Mouse (Mus musculus) ES-Bruce4 (cell line): ENCODE data around the gene Pla2g4f. TPM values are rescaled to one million over a fixed set of nuclear protein-coding genes. Genes with fewer than 3 reads are reported as not detected.

Experiments
- H3K27ac ChIP-seq: 2 replicates; pipeline ENCODE4 v1.5.1; 2012; ENCODE audit warnings: low read length, inconsistent platforms; ENCODE audit not compliant: insufficient read depth
- H3K27me3 ChIP-seq: 2 replicates; pipeline ENCODE4 v1.6.1; 2012; ENCODE audit warnings: mild to moderate bottlenecking, low read length, inconsistent platforms; ENCODE audit not compliant: control insufficient read depth, poor library complexity, insufficient read depth, severe bottlenecking
- H3K36me3 ChIP-seq: 2 replicates; pipeline ENCODE4 v1.6.1; 2012; ENCODE audit warnings: inconsistent platforms, mild to moderate bottlenecking, low read length, moderate library complexity; ENCODE audit not compliant: control insufficient read depth, poor library complexity, insufficient read depth, severe bottlenecking
- H3K4me1 ChIP-seq: one replicate; pipeline ENCODE4 v1.8.1; 2011; ENCODE audit warnings: low read length; ENCODE audit not compliant: control insufficient read depth, insufficient read depth
- H3K4me3 ChIP-seq: 2 replicates; pipeline ENCODE4 v1.5.1; 2011; ENCODE audit warnings: low read depth, mild to moderate bottlenecking, low read length
- H3K9ac ChIP-seq: 2 replicates; pipeline ENCODE4 v1.6.1; 2012; ENCODE audit warnings: low read depth, mild to moderate bottlenecking, inconsistent platforms; ENCODE audit not compliant: poor library complexity, severe bottlenecking
- H3K9me3 ChIP-seq: replicated peaks from 2 replicates; pipeline ENCODE4 v1.6.1; 2012; ENCODE audit warnings: mild to moderate bottlenecking, low read length, inconsistent platforms; ENCODE audit not compliant: control insufficient read depth, poor library complexity, insufficient read depth, severe bottlenecking
- CTCF ChIP-seq: IDR thresholded peaks from one replicate; pipeline ENCODE4 v1.8.1; 2011; ENCODE audit warnings: low read depth, low read length
- EP300 ChIP-seq: IDR thresholded peaks from 2 replicates; pipeline ENCODE4 v1.6.1; 2011; ENCODE audit warnings: low read depth, low read length; ENCODE audit not compliant: insufficient read depth
- POLR2A ChIP-seq: IDR thresholded peaks from one replicate; pipeline ENCODE4 v1.8.1; 2011; ENCODE audit warnings: low read length; ENCODE audit not compliant: insufficient read depth
- polyA plus RNA-seq: library from polyadenylated mRNA; stranded (reverse); fragments of >200 nt; gene quantifications from 2 replicates; pipeline ENCODE4 v1.2.4, GENCODE M21; 2011; ENCODE audit warnings: low read depth; ENCODE audit not compliant: missing spikeins, insufficient read depth, insufficient read length

Gene Pla2g4f
- polyA plus RNA-seq, 1 experiment: 0.39 TPM

GRCm38 (mm10) chr2:120285639-120286038 is 28.3 kb downstream of the Pla2g4f start:
- H3K9me3 ChIP-seq: no peaks in the 10 kb centered on the region
- no peak overlapping the region for H3K27ac ChIP-seq
- no peaks in the 10 kb centered on the region for H3K36me3 ChIP-seq
- no peaks in the 10 kb centered on the region for H3K27me3 ChIP-seq
- no peak overlapping the region for H3K9ac ChIP-seq
- no peaks in the 10 kb centered on the region for H3K4me1 ChIP-seq
- no peak overlapping the region for H3K4me3 ChIP-seq
- TF ChIP-seq EP300: no peak
- TF ChIP-seq CTCF: no peak
- TF ChIP-seq POLR2A: no peak

DNA sequence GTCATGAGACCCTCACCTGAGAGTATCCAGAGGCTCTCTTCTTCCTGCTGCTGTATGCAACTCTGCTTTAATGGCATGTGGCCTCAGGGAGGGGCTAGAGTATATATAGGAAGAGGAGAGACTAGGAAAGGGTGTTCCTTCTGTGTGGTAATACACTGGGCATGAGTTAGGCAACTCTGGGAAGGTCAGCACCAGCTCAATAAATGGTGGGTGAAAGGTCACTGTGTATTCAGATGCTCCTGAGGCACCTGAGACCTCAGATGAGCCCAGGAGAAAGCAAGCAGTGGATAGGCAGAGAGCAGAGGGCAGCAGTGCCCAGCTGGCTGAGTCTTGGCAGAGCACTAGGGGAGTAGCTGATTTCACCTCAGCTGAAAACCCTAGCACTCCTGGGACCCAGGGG is 29.3 kb downstream of the Pla2g4f start:
- Histone ChIP-seq H3K27ac (no peak overlapping the region), H3K9me3 (no peaks in the 10 kb centered on the region), H3K9ac (no peak overlapping the region), H3K4me1 (no peaks in the 10 kb centered on the region), H3K36me3 (no peaks in the 10 kb centered on the region), H3K4me3 (no peak overlapping the region), H3K27me3 (no peaks in the 10 kb centered on the region)
- no peak for TF ChIP-seq EP300
- TF ChIP-seq POLR2A: no peak
- TF ChIP-seq CTCF: no peak

DNA sequence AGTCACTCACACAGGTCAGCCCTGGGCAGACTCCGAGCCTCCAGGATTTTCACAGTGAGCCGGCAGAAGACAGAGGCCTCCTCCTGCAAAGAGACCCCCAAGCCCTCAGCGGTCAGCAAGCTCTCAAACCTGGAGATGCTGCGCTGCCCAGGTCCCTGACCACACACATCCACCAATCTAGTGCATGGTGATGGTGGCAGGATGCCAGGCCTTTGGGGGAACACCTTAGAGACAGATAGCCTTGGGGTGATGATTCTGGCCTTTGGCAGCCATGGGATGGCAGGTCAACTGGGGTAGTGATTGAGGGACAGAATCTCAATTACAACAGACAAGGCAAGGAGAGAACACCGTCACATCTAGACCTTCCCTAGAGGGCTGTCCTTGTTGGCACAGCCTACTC is 29.9 kb downstream of the Pla2g4f start:
- no peak overlapping the region for H3K4me3 ChIP-seq
- no peak overlapping the region for H3K9ac ChIP-seq
- TF ChIP-seq POLR2A (no peak), EP300 (no peak), CTCF (no peak)
- H3K27me3 ChIP-seq: no peaks in the 10 kb centered on the region
- no peaks in the 10 kb centered on the region for H3K9me3 ChIP-seq
- no peaks in the 10 kb centered on the region for H3K4me1 ChIP-seq
- H3K27ac ChIP-seq: no peak overlapping the region
- no peaks in the 10 kb centered on the region for H3K36me3 ChIP-seq

GRCm38 (mm10) chr2:120283550-120283949 is 30.4 kb downstream of the Pla2g4f start:
- H3K27ac ChIP-seq: no peak overlapping the region
- no peaks in the 10 kb centered on the region for H3K9me3 ChIP-seq
- no peak overlapping the region for H3K9ac ChIP-seq
- H3K4me3 ChIP-seq: no peak overlapping the region
- no peaks in the 10 kb centered on the region for H3K27me3 ChIP-seq
- no peaks in the 10 kb centered on the region for H3K36me3 ChIP-seq
- TF ChIP-seq EP300 (no peak), CTCF (no peak), POLR2A (no peak)
- no peaks in the 10 kb centered on the region for H3K4me1 ChIP-seq

DNA sequence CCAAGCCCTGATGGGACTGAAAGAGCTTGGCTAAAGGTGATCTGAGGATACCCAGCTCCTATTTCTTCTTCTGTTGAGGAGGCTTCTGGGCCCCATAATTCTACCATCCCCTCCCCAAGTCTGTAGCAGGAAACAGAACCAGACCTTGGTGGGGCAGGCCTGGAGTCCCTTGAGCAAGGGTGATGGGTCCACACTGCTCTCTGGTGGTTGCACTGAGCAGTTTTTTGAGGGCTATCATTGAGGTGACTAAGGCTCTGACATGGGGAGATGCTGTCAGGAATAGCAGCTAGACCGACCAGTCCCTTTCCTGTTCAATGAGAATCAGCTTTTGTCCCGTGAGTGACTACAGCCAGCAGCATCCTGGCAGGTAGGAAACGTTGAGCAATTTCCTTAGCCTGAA is 32.7 kb downstream of the Pla2g4f start:
- Histone ChIP-seq H3K9ac (no peak overlapping the region), H3K4me3 (no peak overlapping the region), H3K36me3 (no peaks in the 10 kb centered on the region), H3K9me3 (no peaks in the 10 kb centered on the region), H3K27me3 (no peaks in the 10 kb centered on the region), H3K27ac (no peak overlapping the region), H3K4me1 (no peaks in the 10 kb centered on the region)
- no peak for TF ChIP-seq EP300
- no peak for TF ChIP-seq POLR2A
- no peak for TF ChIP-seq CTCF

DNA sequence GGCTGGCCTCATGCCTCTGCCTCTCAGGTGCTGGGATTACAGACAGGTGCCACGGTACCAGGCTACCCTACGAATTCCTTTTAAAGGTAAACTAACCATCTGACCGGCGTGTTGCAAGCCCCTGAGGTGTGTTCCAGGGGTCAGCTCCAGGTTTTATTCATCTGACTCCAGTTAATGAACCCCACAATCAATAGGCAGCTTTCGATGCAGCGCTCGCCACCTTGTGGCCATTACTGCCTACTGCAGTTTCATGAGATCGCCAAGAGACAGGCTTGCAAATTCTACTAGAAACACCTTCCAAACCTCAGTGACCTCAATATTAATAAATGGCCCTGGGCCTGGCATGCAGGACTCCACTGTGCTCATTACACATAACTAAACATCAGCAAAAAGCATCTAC is 34.0 kb downstream of the Pla2g4f start:
- TF ChIP-seq POLR2A (no peak), EP300 (no peak), CTCF (peak; percentile 83)
- no peak overlapping the region for H3K9ac ChIP-seq
- H3K36me3 ChIP-seq: no peaks in the 10 kb centered on the region
- H3K9me3 ChIP-seq: no peaks in the 10 kb centered on the region
- H3K4me3 ChIP-seq: no peak overlapping the region
- H3K4me1 ChIP-seq: no peaks in the 10 kb centered on the region
- H3K27ac ChIP-seq: no peak overlapping the region
- H3K27me3 ChIP-seq: no peaks in the 10 kb centered on the region
